Mouse (Mus musculus): Measurements from ENCODE around the gene Ect2. TPM values are rescaled to one million over a fixed set of nuclear protein-coding genes. Genes with fewer than 3 reads are reported as not detected.

Ect2 gene
- total RNA-seq (2014; rRNA removed; ENCODE audit: low replicate concordance) (14.7 and 23.0 TPM in 2 replicates), polyA plus RNA-seq (2015; fragmentation: Nextera tagmentation; extraction: Ambion mirVana) (7.9 and 8.6 TPM in 2 replicates)

DNA sequence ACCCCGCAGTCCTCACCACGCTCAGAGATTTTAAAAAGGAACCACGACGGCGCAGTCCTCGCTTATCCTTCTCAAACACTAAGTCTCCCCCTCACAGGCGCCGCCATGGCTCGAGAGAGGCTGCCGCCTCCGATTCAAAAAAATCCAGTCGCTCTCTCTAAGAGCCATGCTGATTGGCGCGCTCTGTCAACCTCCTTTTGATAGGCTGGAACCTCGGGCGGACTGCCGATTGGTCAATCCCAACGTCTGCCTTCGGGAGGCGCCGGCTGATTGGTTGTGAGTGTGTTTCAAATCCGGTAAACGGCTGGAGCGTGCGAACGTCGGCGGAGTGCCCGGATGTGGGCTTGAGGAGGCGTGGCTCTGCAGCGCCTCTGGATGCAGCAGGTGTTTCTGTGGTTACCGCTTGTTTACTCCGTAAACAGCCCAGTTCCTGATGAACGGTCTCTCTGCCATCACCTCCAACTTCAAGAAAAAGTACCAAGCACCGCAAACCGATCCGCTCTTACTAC lies at the start of gene Ect2:
Gene Ect2 (minus strand): TSS at position 178 of the 509 bp plus-strand sequence.
- Histone ChIP-seq H3K9ac (replicated peaks; ENCODE audit: low read depth, low read length) (peak within 1 kb of the TSS; percentile 75), H3K27me3 (ENCODE audit: control insufficient read depth, insufficient read depth, low read length) (no peaks in the 10 kb centered on the region), H3K4me2 (ENCODE audit: low read depth, low read length) (peak within 1 kb of the TSS; percentile 91), H3K4me1 (ENCODE audit: control insufficient read depth, insufficient read depth) (peaks cover 24% of the 10 kb centered on the region), H3K4me3 (ENCODE audit: low read depth, low read length) (peak within 1 kb of the TSS; percentile 92), H3K27ac (ENCODE audit: low read depth) (peak within 1 kb of the TSS; percentile 92), H3K9me3 (replicated peaks; ENCODE audit: control insufficient read depth, low read length) (no peaks in the 10 kb centered on the region), H3K36me3 (replicated peaks; ENCODE audit: control insufficient read depth, insufficient read depth, low read length) (0 out of 2 replicates have a peak, but pooled peaks cover 5% of the 10 kb centered on the region)
- DNase-seq (ENCODE audit: low spot score) (peak; percentile 99), ATAC-seq (ENCODE audit: insufficient read depth, low read depth) (peak; percentile 97)
- TF ChIP-seq CTCF (IDR thresholded peaks at IDR 0.05; ENCODE audit: low read depth) (no peak), EP300 (IDR thresholded peaks at IDR 0.05; ENCODE audit: low read depth) (peak; percentile 60; the same call in 1 of the 2 replicates)
- under 1% methylated on average over 37 of the region's 37 CpGs for whole genome bisulfite sequencing

DNA sequence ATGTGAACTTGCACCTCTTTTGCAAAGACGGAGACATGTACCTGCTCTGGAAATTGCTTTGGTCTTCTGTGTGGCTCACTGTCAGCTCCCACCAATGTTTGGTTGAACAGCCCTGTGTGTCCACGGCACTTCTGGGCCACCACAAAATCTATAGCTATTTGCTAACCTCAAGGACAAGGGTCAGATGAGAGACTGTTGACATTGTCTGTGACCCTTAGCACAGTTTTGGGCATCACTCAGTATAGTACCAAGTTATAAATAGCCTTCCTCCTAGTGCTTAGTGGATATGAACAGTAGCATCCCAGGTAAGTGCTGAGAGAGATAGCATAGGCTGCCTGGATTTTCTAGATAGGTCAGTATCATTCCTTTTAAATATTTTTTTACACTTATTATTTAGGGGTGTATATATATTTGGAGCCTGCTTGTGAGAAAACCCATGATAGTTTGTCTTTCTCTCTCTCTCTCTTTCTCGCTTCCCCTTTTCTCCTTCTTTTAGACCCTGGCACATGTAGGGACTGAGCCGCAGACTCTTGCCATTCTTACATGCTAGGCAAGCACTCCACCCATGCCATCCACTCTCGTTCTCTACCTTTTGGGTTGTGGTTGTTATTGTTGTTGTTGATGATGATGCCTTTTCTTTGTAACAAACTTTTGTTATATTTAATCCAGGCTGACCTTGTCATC lies 48.2 kb upstream of the Ect2 start:
- H3K9ac ChIP-seq (replicated peaks; ENCODE audit: low read depth, low read length) = no peak overlapping the region
- H3K4me3 ChIP-seq (ENCODE audit: low read depth, low read length) = no peak overlapping the region
- no peaks in the 10 kb centered on the region for H3K9me3 ChIP-seq (replicated peaks; ENCODE audit: control insufficient read depth, low read length)
- ATAC-seq (ENCODE audit: insufficient read depth, low read depth) (peak; percentile 69), DNase-seq (ENCODE audit: low spot score) (peak; percentile 35)
- no peak overlapping the region for H3K4me2 ChIP-seq (ENCODE audit: low read depth, low read length)
- no peak for TF ChIP-seq EP300 (IDR thresholded peaks at IDR 0.05; ENCODE audit: low read depth)
- no peak for TF ChIP-seq CTCF (IDR thresholded peaks at IDR 0.05; ENCODE audit: low read depth)
- H3K4me1 ChIP-seq (ENCODE audit: control insufficient read depth, insufficient read depth) = peaks cover 25% of the 10 kb centered on the region
- no peaks in the 10 kb centered on the region for H3K27me3 ChIP-seq (ENCODE audit: control insufficient read depth, insufficient read depth, low read length)
- H3K36me3 ChIP-seq (replicated peaks; ENCODE audit: control insufficient read depth, insufficient read depth, low read length) = no peaks in the 10 kb centered on the region
- 70% methylated on average over 5 of the region's 5 CpGs for WGBS
- H3K27ac ChIP-seq (ENCODE audit: low read depth) = peak overlapping the region; percentile 53

GRCm38 (mm10) chr3:27199120-27199519 lies 45.4 kb upstream of the Ect2 start:
- no peak overlapping the region for H3K27ac ChIP-seq (ENCODE audit: low read depth)
- no peaks in the 10 kb centered on the region for H3K27me3 ChIP-seq (ENCODE audit: control insufficient read depth, insufficient read depth, low read length)
- H3K9ac ChIP-seq (replicated peaks; ENCODE audit: low read depth, low read length) = no peak overlapping the region
- peaks cover 12% of the 10 kb centered on the region; the same call in 1 of the 2 replicates for H3K4me1 ChIP-seq (ENCODE audit: control insufficient read depth, insufficient read depth)
- no peaks in the 10 kb centered on the region for H3K36me3 ChIP-seq (replicated peaks; ENCODE audit: control insufficient read depth, insufficient read depth, low read length)
- DNase-seq (ENCODE audit: low spot score) = no peak
- no peak for ATAC-seq (ENCODE audit: insufficient read depth, low read depth)
- WGBS = 85% methylated on average over 7 of the region's 7 CpGs
- no peak overlapping the region for H3K4me2 ChIP-seq (ENCODE audit: low read depth, low read length)
- no peaks in the 10 kb centered on the region for H3K9me3 ChIP-seq (replicated peaks; ENCODE audit: control insufficient read depth, low read length)
- no peak overlapping the region for H3K4me3 ChIP-seq (ENCODE audit: low read depth, low read length)
- TF ChIP-seq EP300 (IDR thresholded peaks at IDR 0.05; ENCODE audit: low read depth) = no peak
- no peak for TF ChIP-seq CTCF (IDR thresholded peaks at IDR 0.05; ENCODE audit: low read depth)

DNA sequence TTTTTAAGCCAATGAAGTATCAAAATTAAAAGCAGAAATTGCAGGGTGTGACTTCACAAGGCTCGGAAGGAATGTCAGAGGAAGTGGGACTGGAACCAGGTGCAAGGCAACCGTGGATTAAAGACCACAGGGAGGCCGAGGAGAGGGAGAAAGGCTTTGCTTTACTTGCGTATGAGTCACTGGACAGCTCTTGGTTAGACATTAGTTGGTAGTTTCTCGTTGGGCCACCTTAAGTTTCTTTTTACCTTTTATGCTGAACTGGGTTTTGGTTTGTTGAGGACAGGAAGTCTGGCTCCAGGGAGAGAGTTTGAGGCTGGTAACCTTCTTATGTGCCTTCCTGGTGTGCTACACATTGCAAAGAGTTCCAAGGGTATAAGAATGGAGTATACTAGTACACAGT lies 44.1 kb upstream of the Ect2 start:
- H3K9me3 ChIP-seq (replicated peaks; ENCODE audit: control insufficient read depth, low read length) = no peaks in the 10 kb centered on the region
- peaks cover 24% of the 10 kb centered on the region for H3K4me1 ChIP-seq (ENCODE audit: control insufficient read depth, insufficient read depth)
- H3K36me3 ChIP-seq (replicated peaks; ENCODE audit: control insufficient read depth, insufficient read depth, low read length) = no peaks in the 10 kb centered on the region
- 72% methylated on average over 5 of the region's 5 CpGs for WGBS
- TF ChIP-seq EP300 (IDR thresholded peaks at IDR 0.05; ENCODE audit: low read depth) = no peak
- TF ChIP-seq CTCF (IDR thresholded peaks at IDR 0.05; ENCODE audit: low read depth) = no peak
- no peak overlapping the region for H3K4me3 ChIP-seq (ENCODE audit: low read depth, low read length)
- H3K9ac ChIP-seq (replicated peaks; ENCODE audit: low read depth, low read length) = no peak overlapping the region
- ATAC-seq (ENCODE audit: insufficient read depth, low read depth) (no peak), DNase-seq (ENCODE audit: low spot score) (no peak)
- no peaks in the 10 kb centered on the region for H3K27me3 ChIP-seq (ENCODE audit: control insufficient read depth, insufficient read depth, low read length)
- H3K27ac ChIP-seq (ENCODE audit: low read depth) = no peak overlapping the region
- no peak overlapping the region for H3K4me2 ChIP-seq (ENCODE audit: low read depth, low read length)

- H3K4me2 ChIP-seq (ENCODE audit: low read depth, low read length) = no peak overlapping the region
- no peaks in the 10 kb centered on the region for H3K36me3 ChIP-seq (replicated peaks; ENCODE audit: control insufficient read depth, insufficient read depth, low read length)
- H3K4me3 ChIP-seq (ENCODE audit: low read depth, low read length) = no peak overlapping the region
- 86% methylated on average over 1 of the region's 1 CpGs for WGBS
- H3K27me3 ChIP-seq (ENCODE audit: control insufficient read depth, insufficient read depth, low read length) = no peaks in the 10 kb centered on the region
- no peaks in the 10 kb centered on the region for H3K9me3 ChIP-seq (replicated peaks; ENCODE audit: control insufficient read depth, low read length)
- H3K4me1 ChIP-seq (ENCODE audit: control insufficient read depth, insufficient read depth) = peaks cover 30% of the 10 kb centered on the region
- no peak overlapping the region for H3K9ac ChIP-seq (replicated peaks; ENCODE audit: low read depth, low read length)
- DNase-seq (ENCODE audit: low spot score) = no peak
- TF ChIP-seq EP300 (IDR thresholded peaks at IDR 0.05; ENCODE audit: low read depth) (no peak), CTCF (IDR thresholded peaks at IDR 0.05; ENCODE audit: low read depth) (no peak)
- no peak overlapping the region for H3K27ac ChIP-seq (ENCODE audit: low read depth)
- no peak for ATAC-seq (ENCODE audit: insufficient read depth, low read depth)
Observed at GRCm38 (mm10) chr3:27196529-27196928, 42.9 kb upstream of the Ect2 start.

All from heart, postnatal 0 days (tissue).